Mouse (Mus musculus) lung, postnatal 0 days (tissue): Measurements from ENCODE around the gene Bik.

Experiments
- CTCF ChIP-seq: IDR thresholded peaks from 2 replicates; pipeline ENCODE4 v1.5.1; 2016; ENCODE audit warnings: antibody characterized with exemption, mild to moderate bottlenecking
- EP300 ChIP-seq: IDR thresholded peaks from 2 replicates; pipeline ENCODE4 v1.6.1; 2016; ENCODE audit warnings: antibody characterized with exemption, mild to moderate bottlenecking, control low read depth

GRCm38 (mm10) chr15:83487477-83488115, 39.1 kb upstream of the Bik start:
- TF ChIP-seq CTCF, result no peak
- TF ChIP-seq EP300, result no peak
